Mouse (Mus musculus) hematopoietic stem cell, adult 5-6 weeks (primary cell): ENCODE data around the gene Lhfpl1. TPM values are rescaled to one million over a fixed set of nuclear protein-coding genes. Genes with fewer than 3 reads are reported as not detected.
"Not testable (repeated sequence)": the region's sequence is repeated elsewhere in the genome, so short reads cannot be mapped to it uniquely, and the experiment has no call there.

Source experiments
- ATAC-seq, 2 experiments: fragments of 125-278 bp in 1 of 2; replicated peaks in 1 of 2; 2 replicates each; pipeline ENCODE4 v1.8.0; 2016 to 2017; ENCODE audit warnings: inconsistent platforms in 2 of 2, mild to moderate bottlenecking in 2 of 2, moderate number of reproducible peaks in 2 of 2, low read depth in 1 of 2, moderate TSS enrichment in 1 of 2; ENCODE audit not compliant: low FRiP score in 2 of 2, poor library complexity in 2 of 2, severe bottlenecking in 2 of 2, insufficient read depth in 1 of 2, low TSS enrichment in 1 of 2
- total RNA-seq: library from RNA; stranded (forward); fragments of 172-1452, 232-1000 nt; gene quantifications from 2 replicates; pipeline ENCODE4 v1.2.3, GENCODE M21; 2017

Gene Lhfpl1
- total RNA-seq = not detected in 2 replicates

GRCm38 (mm10) chrX:145348377-145349203, at the start of gene Lhfpl1:
Lhfpl1 (minus strand) TSS chrX:145349089.
- ATAC-seq = peak; percentile 71 to 89

- 0 out of 4 replicates have a peak, but pooled peaks of 1 of the 2 experiments have one; percentile 12 for ATAC-seq
These were observed 22.9 kb upstream of the Lhfpl1 start for GRCm38 (mm10) chrX:145371839-145372238.

- ATAC-seq = peak; percentile 29 to 42; a peak in 2 of 4 replicates
These were observed 13.6 kb upstream of the Lhfpl1 start for GRCm38 (mm10) chrX:145362527-145362926.

GRCm38 (mm10) chrX:145342402-145342801, 6.5 kb downstream of the Lhfpl1 start:
- peak; percentile 81 for ATAC-seq

GRCm38 (mm10) chrX:145336141-145336540, 12.7 kb downstream of the Lhfpl1 start:
- no peak for ATAC-seq

- ATAC-seq = peak; percentile 51 to 53; a peak in 2 of 4 replicates
These were observed 40.3 kb downstream of the Lhfpl1 start for GRCm38 (mm10) chrX:145308555-145308954.

GRCm38 (mm10) chrX:145307174-145307573, 41.7 kb downstream of the Lhfpl1 start:
- ATAC-seq = peak; percentile 80 to 86

GRCm38 (mm10) chrX:145300232-145300631, 48.7 kb downstream of the Lhfpl1 start:
- ATAC-seq = not testable (repeated sequence)

GRCm38 (mm10) chrX:145272209-145272608, 76.7 kb downstream of the Lhfpl1 start:
- no peak for ATAC-seq

- ATAC-seq = no peak
These were observed 77.1 kb downstream of the Lhfpl1 start for GRCm38 (mm10) chrX:145271768-145272167.

- no peak for ATAC-seq
These were observed 87.1 kb downstream of the Lhfpl1 start for GRCm38 (mm10) chrX:145261803-145262202.

Other genes starting within 250 kb of the Lhfpl1 start
- gene Amot, start 156.1 kb upstream of the Lhfpl1 start, total RNA-seq = 5.6 and 8.4 TPM in 2 replicates